Mouse (Mus musculus): ENCODE data around the gene Polr1b.

DNA sequence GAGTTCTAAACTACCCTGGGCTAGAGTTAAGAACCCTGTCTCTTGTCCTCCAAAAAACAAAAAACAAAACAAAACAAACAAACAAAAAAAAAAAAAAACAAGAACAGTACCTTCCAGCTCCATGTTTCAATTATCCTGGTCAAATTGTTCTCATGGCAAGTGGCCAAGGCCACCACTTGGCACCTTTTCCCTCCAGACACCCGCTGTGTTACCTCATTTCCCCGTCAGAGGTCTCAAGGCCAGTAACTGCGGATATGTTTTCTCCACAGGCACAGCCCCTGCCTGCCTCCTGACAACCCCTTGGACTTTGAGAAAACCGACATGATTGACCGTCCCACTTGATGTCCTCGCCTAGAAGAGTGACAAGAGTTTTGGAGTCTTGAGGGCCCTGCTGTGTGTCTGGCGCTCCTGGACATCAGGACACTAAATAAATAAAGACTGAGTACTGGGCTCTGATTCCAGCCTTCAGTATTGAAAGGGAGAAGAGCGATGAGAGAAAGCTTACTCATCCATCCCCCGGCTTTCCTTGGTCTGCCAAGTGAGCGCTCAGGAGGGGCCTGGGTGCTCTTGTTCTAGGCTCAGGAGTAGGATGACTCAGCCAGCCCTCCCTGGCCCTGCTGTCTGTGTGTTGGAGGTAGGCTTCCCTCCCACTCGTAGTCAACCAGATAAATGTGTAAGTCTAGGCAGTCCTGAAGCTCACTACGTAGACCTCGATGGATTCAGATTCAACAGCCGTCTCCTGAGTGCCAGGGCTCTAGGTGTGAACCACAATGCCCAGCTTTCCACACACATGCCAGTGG lies 32.4 kb downstream of the Polr1b start:
- TF ChIP-seq CTCF (IDR thresholded peaks at IDR 0.05; ENCODE audit: control insufficient read depth, insufficient read depth, low read length) (no peak), POLR2A (IDR thresholded peaks at IDR 0.05; ENCODE audit: borderline replicate concordance, control insufficient read depth, low read depth, low read length) (no peak)

Measured in bone marrow, adult 2 months (tissue).